Mouse (Mus musculus) lung, postnatal 0 days (tissue): Measurements from ENCODE around the gene Foxj1. TPM values are rescaled to one million over a fixed set of nuclear protein-coding genes. Genes with fewer than 3 reads are reported as not detected.

ENCODE experiments used
- ATAC-seq: fragments of 200-750 bp; cut with Nextera tagmentation; 2 replicates; pipeline ENCODE4 v1.8.0; 2017; ENCODE audit warnings: moderate library complexity
- DNase-seq: peaks from one replicate; pipeline ENCODE4 v3.0.0-alpha.2; 2016; ENCODE audit warnings: low spot score
- H3K27ac ChIP-seq: fragments of 300-500 bp; sonication (generic); 2 replicates; pipeline ENCODE4 v1.5.1; 2014; ENCODE audit warnings: antibody characterized with exemption, mild to moderate bottlenecking, low read length, mixed read lengths
- H3K27me3 ChIP-seq: fragments of 300-500 bp; sonication (generic); replicated peaks from 2 replicates; pipeline ENCODE4 v1.6.1; 2014; ENCODE audit warnings: low read length, mixed read lengths; ENCODE audit not compliant: insufficient read depth
- H3K36me3 ChIP-seq: fragments of 300-500 bp; sonication (generic); 2 replicates; pipeline ENCODE4 v1.6.1; 2014; ENCODE audit warnings: low read length, mixed read lengths; ENCODE audit not compliant: insufficient read depth
- H3K4me1 ChIP-seq: fragments of 300-500 bp; sonication (generic); 2 replicates; pipeline ENCODE4 v1.6.1; 2014; ENCODE audit warnings: antibody characterized with exemption, low read depth, low read length, mixed read lengths; ENCODE audit not compliant: insufficient read depth
- H3K4me2 ChIP-seq: fragments of 300-500 bp; sonication (generic); replicated peaks from 2 replicates; pipeline ENCODE4 v1.6.1; 2014; ENCODE audit warnings: low read depth, mild to moderate bottlenecking, low read length, moderate library complexity, mixed read lengths
- H3K4me3 ChIP-seq: fragments of 300-500 bp; sonication (generic); 2 replicates; pipeline ENCODE4 v1.5.1; 2014; ENCODE audit warnings: low read depth, low read length
- H3K9ac ChIP-seq: fragments of 300-500 bp; sonication (generic); replicated peaks from 2 replicates; pipeline ENCODE4 v1.6.1; 2014; ENCODE audit warnings: low read depth, mild to moderate bottlenecking
- H3K9me3 ChIP-seq: fragments of 300-500 bp; sonication (generic); 2 replicates; pipeline ENCODE4 v1.6.1; 2016; ENCODE audit warnings: low read length, mixed read lengths
- CTCF ChIP-seq: IDR thresholded peaks from 2 replicates; pipeline ENCODE4 v1.5.1; 2016; ENCODE audit warnings: antibody characterized with exemption, mild to moderate bottlenecking
- EP300 ChIP-seq: IDR thresholded peaks from 2 replicates; pipeline ENCODE4 v1.6.1; 2016; ENCODE audit warnings: antibody characterized with exemption, mild to moderate bottlenecking, control low read depth
- WGBS: fragments of 180-500 bp; shearing (Covaris S2); extraction: QIAGEN DNeasy Blood & Tissue Kit; methylation state at CpG from one replicate; pipeline ENCODE4 v1.1.7; 2014; 5-methylcytosine and 5-hydroxymethylcytosine counted together
- polyA plus RNA-seq: library from polyadenylated mRNA; unstranded; fragments of >200 nt; fragmentation: Nextera tagmentation; extraction: Ambion mirVana; gene quantifications from 2 replicates; pipeline ENCODE4 v1.2.1, GENCODE M21; 2015

Foxj1 gene
- polyA plus RNA-seq, 1 experiment from 2014 or later = 39.8 TPM

GRCm38 (mm10) chr11:116371894-116372450, 36.8 kb upstream of the Foxj1 start:
- no peaks in the 10 kb centered on the region for H3K36me3 ChIP-seq
- no peak overlapping the region for H3K9ac ChIP-seq
- DNase-seq (no peak), ATAC-seq (no peak)
- H3K4me3 ChIP-seq = no peak overlapping the region
- 87% methylated on average over 4 of the region's 4 CpGs for WGBS
- H3K27ac ChIP-seq = no peak overlapping the region
- H3K9me3 ChIP-seq = no peaks in the 10 kb centered on the region
- no peaks in the 10 kb centered on the region for H3K27me3 ChIP-seq
- H3K4me2 ChIP-seq = no peak overlapping the region
- H3K4me1 ChIP-seq = no peaks in the 10 kb centered on the region
- no peak for TF ChIP-seq CTCF
- no peak for TF ChIP-seq EP300

GRCm38 (mm10) chr11:116369633-116370032, 34.4 kb upstream of the Foxj1 start:
- Histone ChIP-seq H3K27me3 (no peaks in the 10 kb centered on the region), H3K9me3 (no peaks in the 10 kb centered on the region), H3K36me3 (no peaks in the 10 kb centered on the region), H3K9ac (no peak overlapping the region), H3K27ac (no peak overlapping the region), H3K4me1 (no peaks in the 10 kb centered on the region), H3K4me2 (no peak overlapping the region), H3K4me3 (no peak overlapping the region)
- TF ChIP-seq CTCF (no peak), EP300 (no peak)
- 43% methylated on average over 5 of the region's 5 CpGs for WGBS
- DNase-seq (no peak), ATAC-seq (no peak)

- no peaks in the 10 kb centered on the region for H3K36me3 ChIP-seq
- ATAC-seq (no peak), DNase-seq (no peak)
- no peak overlapping the region for H3K4me2 ChIP-seq
- no peak for TF ChIP-seq EP300
- H3K9me3 ChIP-seq = no peaks in the 10 kb centered on the region
- H3K4me3 ChIP-seq = no peak overlapping the region
- H3K27ac ChIP-seq = no peak overlapping the region
- H3K9ac ChIP-seq = no peak overlapping the region
- no peaks in the 10 kb centered on the region for H3K4me1 ChIP-seq
- H3K27me3 ChIP-seq = no peaks in the 10 kb centered on the region
- WGBS = 87% methylated on average over 14 of the region's 14 CpGs
Observed at GRCm38 (mm10) chr11:116369051-116369450, 33.9 kb upstream of the Foxj1 start.

- Histone ChIP-seq H3K9me3 (no peaks in the 10 kb centered on the region), H3K9ac (no peak overlapping the region), H3K4me3 (no peak overlapping the region), H3K36me3 (no peaks in the 10 kb centered on the region), H3K4me1 (no peaks in the 10 kb centered on the region), H3K4me2 (no peak overlapping the region), H3K27me3 (no peaks in the 10 kb centered on the region), H3K27ac (no peak overlapping the region)
- ATAC-seq (peak; percentile 77), DNase-seq (peak; percentile 86)
- TF ChIP-seq EP300 = no peak
- peak; percentile 94 for TF ChIP-seq CTCF
- 26% methylated on average over 9 of the region's 9 CpGs for WGBS
Observed at GRCm38 (mm10) chr11:116368116-116368515, 32.9 kb upstream of the Foxj1 start.

GRCm38 (mm10) chr11:116366647-116367046, 31.4 kb upstream of the Foxj1 start:
- DNase-seq = no peak
- no peaks in the 10 kb centered on the region for H3K4me1 ChIP-seq
- 80% methylated on average over 1 of the region's 1 CpGs for WGBS

GRCm38 (mm10) chr11:116366124-116366523, 30.9 kb upstream of the Foxj1 start:
- H3K4me1 ChIP-seq = no peaks in the 10 kb centered on the region
- H3K27me3 ChIP-seq = no peaks in the 10 kb centered on the region
- H3K4me3 ChIP-seq = no peak overlapping the region
- H3K27ac ChIP-seq = no peak overlapping the region
- DNase-seq (no peak), ATAC-seq (no peak)
- H3K9ac ChIP-seq = no peak overlapping the region
- 86% methylated on average over 2 of the region's 2 CpGs for WGBS
- no peak overlapping the region for H3K4me2 ChIP-seq
- TF ChIP-seq EP300 (no peak), CTCF (no peak)
- no peaks in the 10 kb centered on the region for H3K9me3 ChIP-seq
- no peaks in the 10 kb centered on the region for H3K36me3 ChIP-seq

More at GRCm38 (mm10) chr11:116366647-116367046, 31.4 kb upstream of the Foxj1 start:
- no peaks in the 10 kb centered on the region for H3K36me3 ChIP-seq
- ATAC-seq = no peak
- H3K9ac ChIP-seq = no peak overlapping the region
- TF ChIP-seq CTCF (no peak), EP300 (no peak)
- no peaks in the 10 kb centered on the region for H3K9me3 ChIP-seq
- H3K27me3 ChIP-seq = no peaks in the 10 kb centered on the region
- H3K4me3 ChIP-seq = no peak overlapping the region
- H3K4me2 ChIP-seq = no peak overlapping the region
- H3K27ac ChIP-seq = no peak overlapping the region

GRCm38 (mm10) chr11:116365432-116365831, 30.2 kb upstream of the Foxj1 start:
- TF ChIP-seq CTCF (no peak), EP300 (no peak)
- Histone ChIP-seq H3K4me2 (no peak overlapping the region), H3K27ac (no peak overlapping the region), H3K9me3 (no peaks in the 10 kb centered on the region), H3K36me3 (no peaks in the 10 kb centered on the region), H3K4me1 (no peaks in the 10 kb centered on the region), H3K4me3 (no peak overlapping the region), H3K9ac (no peak overlapping the region), H3K27me3 (no peaks in the 10 kb centered on the region)
- DNase-seq (no peak), ATAC-seq (no peak)
- 65% methylated on average over 13 of the region's 13 CpGs for WGBS
